Mouse (Mus musculus): Measurements from ENCODE around the gene Alkbh4. TPM values are rescaled to one million over a fixed set of nuclear protein-coding genes. Genes with fewer than 3 reads are reported as not detected.
A peak's percentile ranks its signal among the peaks of the same experiment; 100 is the strongest.

The Alkbh4 gene
- total and polyA plus RNA-seq, 2 experiments from 2014 or later = 8.0 to 9.4 TPM

GRCm38 (mm10) chr5:136168071-136168470, 32.1 kb downstream of the Alkbh4 start:
- 0 out of 2 replicates have a peak, but pooled peaks cover 4% of the 10 kb centered on the region for H3K9me3 ChIP-seq (replicated peaks; ENCODE audit: control insufficient read depth, low read length)
- no peak for ATAC-seq (ENCODE audit: insufficient read depth, low read depth)

DNA sequence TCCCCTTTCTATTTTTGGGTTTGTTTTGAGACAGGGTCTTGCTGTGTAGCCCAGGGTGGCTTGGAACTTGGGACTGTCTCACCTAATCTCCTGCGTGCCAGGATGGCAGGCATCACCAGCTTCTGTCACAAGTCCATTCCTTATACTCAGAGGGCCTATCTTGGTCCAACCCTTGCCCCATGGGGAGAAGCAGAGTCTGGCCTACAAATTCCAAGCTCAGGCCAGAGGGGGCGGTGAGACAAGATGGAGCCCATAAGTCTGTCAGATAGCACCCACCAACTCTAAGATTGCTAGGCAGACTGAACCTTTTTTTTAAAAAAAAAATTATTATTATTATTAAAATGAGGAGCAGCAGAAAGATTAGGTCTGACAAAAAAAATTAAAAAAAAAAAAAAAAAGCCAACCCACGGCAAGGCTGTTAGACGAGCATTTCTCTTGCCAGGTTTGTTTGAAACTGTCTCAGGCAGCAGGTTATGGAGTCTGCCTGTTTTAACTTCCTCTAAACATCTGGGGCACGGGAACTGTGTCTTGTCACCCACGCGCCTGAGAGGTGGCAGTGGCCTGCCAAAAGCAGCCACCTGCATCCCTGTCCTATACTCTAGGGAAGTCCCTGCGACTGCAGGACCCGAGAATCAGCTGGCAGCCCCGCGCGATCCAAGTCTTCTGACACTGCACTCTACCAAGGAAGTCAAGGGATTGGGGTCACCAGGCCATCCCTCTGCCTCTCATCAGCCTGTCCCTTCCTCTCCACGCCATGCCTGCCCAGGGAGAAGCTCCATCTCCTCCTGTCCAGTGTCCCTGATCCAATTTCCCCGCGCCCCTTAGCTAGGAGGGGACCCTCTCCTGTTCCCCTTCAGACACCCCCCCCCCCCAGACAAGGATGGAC, 33.9 kb downstream of the Alkbh4 start:
- Histone ChIP-seq H3K9ac (replicated peaks; ENCODE audit: low read depth, low read length) (peak overlapping the region; percentile 44), H3K9me3 (replicated peaks; ENCODE audit: control insufficient read depth, low read length) (0 out of 2 replicates have a peak, but pooled peaks cover 4% of the 10 kb centered on the region), H3K4me3 (ENCODE audit: low read depth, low read length) (peak overlapping the region; percentile 54), H3K27ac (ENCODE audit: low read depth) (peak overlapping the region; percentile 64; the same call in 1 of the 2 replicates), H3K36me3 (replicated peaks; ENCODE audit: control insufficient read depth, insufficient read depth, low read length) (no peaks in the 10 kb centered on the region), H3K4me1 (ENCODE audit: control insufficient read depth, insufficient read depth) (peaks cover 12% of the 10 kb centered on the region; the same call in 1 of the 2 replicates), H3K27me3 (ENCODE audit: control insufficient read depth, insufficient read depth, low read length) (peaks cover 3% of the 10 kb centered on the region; the same call in 1 of the 2 replicates), H3K4me2 (ENCODE audit: low read depth, low read length) (peak overlapping the region; percentile 69)
- TF ChIP-seq EP300 (IDR thresholded peaks at IDR 0.05; ENCODE audit: low read depth) (no peak), CTCF (IDR thresholded peaks at IDR 0.05; ENCODE audit: low read depth) (no peak)
- peak; percentile 18 for DNase-seq (ENCODE audit: low spot score)
- ATAC-seq (ENCODE audit: insufficient read depth, low read depth) = peak; percentile 21
- WGBS = 14% methylated on average over 15 of the region's 15 CpGs

More at GRCm38 (mm10) chr5:136168071-136168470, 32.1 kb downstream of the Alkbh4 start:
- Histone ChIP-seq H3K27me3 (ENCODE audit: control insufficient read depth, insufficient read depth, low read length) (peaks cover 3% of the 10 kb centered on the region; the same call in 1 of the 2 replicates), H3K4me1 (ENCODE audit: control insufficient read depth, insufficient read depth) (0 out of 2 replicates have a peak, but pooled peaks cover 4% of the 10 kb centered on the region), H3K4me3 (ENCODE audit: low read depth, low read length) (no peak overlapping the region), H3K9ac (replicated peaks; ENCODE audit: low read depth, low read length) (no peak overlapping the region), H3K36me3 (replicated peaks; ENCODE audit: control insufficient read depth, insufficient read depth, low read length) (no peaks in the 10 kb centered on the region), H3K4me2 (ENCODE audit: low read depth, low read length) (no peak overlapping the region), H3K27ac (ENCODE audit: low read depth) (no peak overlapping the region)
- 88% methylated on average over 3 of the region's 3 CpGs for WGBS
- no peak for DNase-seq (ENCODE audit: low spot score)
- no peak for TF ChIP-seq EP300 (IDR thresholded peaks at IDR 0.05; ENCODE audit: low read depth)
- TF ChIP-seq CTCF (IDR thresholded peaks at IDR 0.05; ENCODE audit: low read depth) = no peak

DNA sequence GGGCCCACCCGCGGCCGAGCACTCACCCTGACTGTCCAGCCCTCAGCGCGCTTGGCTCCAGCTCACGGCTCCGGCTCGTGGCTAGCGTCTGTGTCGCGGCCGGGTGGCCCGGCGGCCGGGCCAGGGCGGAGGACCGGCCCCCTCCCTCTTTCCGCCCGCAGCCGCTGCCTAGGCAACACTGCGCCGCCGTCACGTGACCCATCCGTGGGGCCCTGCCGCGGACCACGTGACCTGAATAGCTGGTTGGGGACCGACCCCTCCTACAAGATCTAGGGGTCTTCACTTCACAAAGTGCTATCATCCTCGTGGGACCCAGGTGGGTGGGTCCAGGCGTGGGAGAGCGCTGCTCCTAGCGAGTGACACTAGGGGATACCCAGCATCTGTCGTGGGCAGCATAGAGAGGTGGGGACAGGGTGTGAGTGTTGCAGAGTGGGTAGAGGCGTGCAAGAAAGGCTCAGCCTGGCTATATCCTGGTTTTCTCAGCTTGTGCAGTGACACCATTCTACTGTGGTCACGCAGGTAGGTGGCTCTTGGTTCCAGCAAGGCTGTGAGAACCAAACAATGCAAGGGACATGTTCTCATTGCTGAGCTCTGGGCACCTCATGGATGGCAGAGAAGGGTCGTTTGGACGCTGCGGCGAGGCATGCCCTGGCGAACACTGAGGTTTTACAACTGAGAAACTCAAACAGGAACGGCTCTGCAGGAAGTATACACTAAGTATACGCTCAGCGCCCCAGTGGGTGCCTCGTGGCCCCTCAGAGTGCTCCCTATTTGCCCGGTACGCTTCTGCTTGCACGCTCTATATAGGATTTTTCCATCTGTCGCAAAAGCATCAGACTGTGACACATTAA, 34.8 kb downstream of the Alkbh4 start, which contains the start of gene Orai2:
Gene Orai2 (minus strand): TSS at position 202 of the 851 bp plus-strand sequence.
- Histone ChIP-seq H3K27me3 (ENCODE audit: control insufficient read depth, insufficient read depth, low read length) (peaks cover 3% of the 10 kb centered on the region; the same call in 1 of the 2 replicates), H3K4me2 (ENCODE audit: low read depth, low read length) (peak within 1 kb of the TSS; percentile 69), H3K27ac (ENCODE audit: low read depth) (peak within 1 kb of the TSS; percentile 64), H3K9me3 (replicated peaks; ENCODE audit: control insufficient read depth, low read length) (0 out of 2 replicates have a peak, but pooled peaks cover 4% of the 10 kb centered on the region), H3K4me1 (ENCODE audit: control insufficient read depth, insufficient read depth) (peaks cover 12% of the 10 kb centered on the region; the same call in 1 of the 2 replicates), H3K9ac (replicated peaks; ENCODE audit: low read depth, low read length) (peak within 1 kb of the TSS; percentile 44), H3K36me3 (replicated peaks; ENCODE audit: control insufficient read depth, insufficient read depth, low read length) (no peaks in the 10 kb centered on the region), H3K4me3 (ENCODE audit: low read depth, low read length) (peak within 1 kb of the TSS; percentile 54)
- ATAC-seq (ENCODE audit: insufficient read depth, low read depth) = peak; percentile 81
- peak; percentile 51 for DNase-seq (ENCODE audit: low spot score)
- 3% methylated on average over 47 of the region's 49 CpGs for WGBS
- TF ChIP-seq EP300 (IDR thresholded peaks at IDR 0.05; ENCODE audit: low read depth) (no peak), CTCF (IDR thresholded peaks at IDR 0.05; ENCODE audit: low read depth) (no peak)

GRCm38 (mm10) chr5:136171363-136172341, 35.7 kb downstream of the Alkbh4 start:
- TF ChIP-seq EP300 (IDR thresholded peaks at IDR 0.05; ENCODE audit: low read depth) = no peak
- 25% methylated on average over 17 of the region's 17 CpGs for WGBS
- ATAC-seq (ENCODE audit: insufficient read depth, low read depth) (no peak), DNase-seq (ENCODE audit: low spot score) (no peak)
- peaks cover 3% of the 10 kb centered on the region; the same call in 1 of the 2 replicates for H3K27me3 ChIP-seq (ENCODE audit: control insufficient read depth, insufficient read depth, low read length)
- H3K27ac ChIP-seq (ENCODE audit: low read depth) = peak overlapping the region; percentile 64
- H3K4me3 ChIP-seq (ENCODE audit: low read depth, low read length) = peak overlapping the region; percentile 54
- peak overlapping the region; percentile 69 for H3K4me2 ChIP-seq (ENCODE audit: low read depth, low read length)
- 0 out of 2 replicates have a peak, but pooled peaks cover 4% of the 10 kb centered on the region for H3K9me3 ChIP-seq (replicated peaks; ENCODE audit: control insufficient read depth, low read length)
- no peaks in the 10 kb centered on the region for H3K36me3 ChIP-seq (replicated peaks; ENCODE audit: control insufficient read depth, insufficient read depth, low read length)
- H3K9ac ChIP-seq (replicated peaks; ENCODE audit: low read depth, low read length) = no peak overlapping the region
- peaks cover 12% of the 10 kb centered on the region; the same call in 1 of the 2 replicates for H3K4me1 ChIP-seq (ENCODE audit: control insufficient read depth, insufficient read depth)
